Mouse (Mus musculus) hindbrain, embryonic 14.5 days (tissue): ENCODE measurements at regions not wholly inside any gene's neighbourhood (a gene's known extent, or its start where the extent isn't known, plus 50 kb on each side); places are given as distances from the start of the nearest gene placed in this dataset.

Source experiments
- ATAC-seq: fragments of 200-750 bp; cut with Nextera tagmentation; 2 replicates; pipeline ENCODE4 v1.8.0; 2017; ENCODE audit warnings: moderate number of reproducible peaks, mild to moderate bottlenecking, moderate TSS enrichment, moderate library complexity; ENCODE audit not compliant: low FRiP score
- DNase-seq: peaks from one replicate; pipeline ENCODE4 v3.0.0-alpha.2; 2015; ENCODE audit warnings: low spot score
- H3K27ac ChIP-seq: fragments of 300-500 bp; sonication (generic); 2 replicates; pipeline ENCODE4 v1.5.1; 2014; ENCODE audit warnings: mild to moderate bottlenecking, moderate library complexity
- H3K27me3 ChIP-seq: fragments of 300-500 bp; sonication (generic); 2 replicates; pipeline ENCODE4 v1.6.1; 2014; ENCODE audit warnings: mild to moderate bottlenecking, low read length, mixed read lengths; ENCODE audit not compliant: control insufficient read depth, insufficient read depth
- H3K36me3 ChIP-seq: fragments of 300-500 bp; sonication (generic); replicated peaks from 2 replicates; pipeline ENCODE4 v1.6.1; 2014; ENCODE audit not compliant: control insufficient read depth, insufficient read depth
- H3K4me1 ChIP-seq: fragments of 300-500 bp; sonication (generic); replicated peaks from 2 replicates; pipeline ENCODE4 v1.6.1; 2014; ENCODE audit warnings: antibody characterized with exemption, low read length, mixed read lengths; ENCODE audit not compliant: control insufficient read depth, insufficient read depth
- H3K4me2 ChIP-seq: fragments of 300-500 bp; sonication (generic); replicated peaks from 2 replicates; pipeline ENCODE4 v1.6.1; 2014; ENCODE audit warnings: mild to moderate bottlenecking, moderate library complexity
- H3K4me3 ChIP-seq: fragments of 300-500 bp; sonication (generic); replicated peaks from 2 replicates; pipeline ENCODE4 v1.5.1; 2014; ENCODE audit warnings: mild to moderate bottlenecking, low read length
- H3K9ac ChIP-seq: fragments of 300-500 bp; sonication (generic); 2 replicates; pipeline ENCODE4 v1.6.1; 2014
- H3K9me3 ChIP-seq: fragments of 300-500 bp; sonication (generic); 2 replicates; pipeline ENCODE4 v1.6.1; 2016; ENCODE audit warnings: low read length; ENCODE audit not compliant: control insufficient read depth
- WGBS: fragments of 180-500 bp; shearing (Covaris S2); extraction: QIAGEN DNeasy Blood & Tissue Kit; methylation state at CpG from one replicate; pipeline ENCODE4 v1.1.7; 2014; 5-methylcytosine and 5-hydroxymethylcytosine counted together

DNA sequence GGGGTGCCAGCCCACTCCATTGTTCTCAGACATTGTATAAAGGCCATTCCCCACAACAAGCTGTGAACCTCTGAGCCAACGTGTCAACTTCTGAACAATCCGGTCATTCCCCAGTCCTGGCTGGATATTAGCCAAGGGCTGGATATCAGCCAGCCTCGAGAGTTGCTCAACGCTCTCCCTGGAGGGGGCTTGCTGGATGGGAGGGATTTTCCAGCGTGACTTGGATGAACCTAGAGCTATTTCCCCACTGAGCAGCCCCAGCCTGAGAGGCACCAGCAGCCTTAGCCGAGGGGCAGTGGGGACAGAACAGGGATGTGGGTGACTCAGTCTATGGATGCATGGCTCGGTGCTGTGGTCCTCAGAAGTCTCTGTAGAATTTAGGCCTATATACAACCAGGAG lies 51.0 kb upstream of the Wnt11 start:
- 13% methylated on average over 7 of the region's 7 CpGs for WGBS
- DNase-seq (peak; percentile 78), ATAC-seq (peak; percentile 72)
- H3K4me3 ChIP-seq, result no peak overlapping the region
- H3K9ac ChIP-seq, result no peak overlapping the region
- H3K27me3 ChIP-seq, result no peaks in the 10 kb centered on the region
- H3K27ac ChIP-seq, result peak overlapping the region; percentile 52; the same call in 1 of the 2 replicates
- no peaks in the 10 kb centered on the region for H3K36me3 ChIP-seq
- no peak overlapping the region for H3K4me2 ChIP-seq
- H3K4me1 ChIP-seq, result peaks cover 13% of the 10 kb centered on the region
- H3K9me3 ChIP-seq, result no peaks in the 10 kb centered on the region

DNA sequence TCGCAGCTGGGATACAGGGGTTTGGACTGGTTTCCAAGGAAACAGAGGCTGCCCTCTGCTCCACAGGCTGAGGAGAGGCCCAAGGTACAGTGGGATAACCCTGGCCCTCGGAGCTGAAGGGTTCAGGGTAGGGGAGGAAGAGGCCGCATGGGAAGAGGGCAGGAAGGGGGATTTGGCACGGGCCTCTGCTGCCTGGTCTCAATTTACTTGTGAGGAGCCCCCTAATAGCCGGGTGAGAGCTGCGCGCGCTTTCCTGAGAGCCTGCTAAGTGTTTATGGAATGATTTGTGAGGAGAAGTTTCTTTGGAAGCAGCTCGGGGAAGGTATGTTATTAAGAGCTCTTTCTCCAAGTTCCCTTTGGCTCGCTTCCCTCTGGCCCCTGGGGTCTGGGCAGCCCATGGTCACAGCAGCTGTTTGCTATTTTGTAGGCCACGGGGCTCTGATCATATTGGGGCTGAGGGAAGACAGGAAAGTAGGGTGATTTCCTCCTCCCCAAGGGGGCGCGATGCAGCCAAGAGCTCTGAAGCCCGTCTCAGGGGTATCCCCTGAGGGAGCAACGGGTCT lies 50.5 kb upstream of the Wnt11 start:
- H3K27ac ChIP-seq, result peak overlapping the region; percentile 52; the same call in 1 of the 2 replicates
- H3K9ac ChIP-seq, result no peak overlapping the region
- H3K4me3 ChIP-seq, result no peak overlapping the region
- WGBS, result 46% methylated on average over 15 of the region's 15 CpGs
- peaks cover 13% of the 10 kb centered on the region for H3K4me1 ChIP-seq
- ATAC-seq (peak; percentile 57; the same call in 1 of the 2 replicates), DNase-seq (no peak)
- no peaks in the 10 kb centered on the region for H3K9me3 ChIP-seq
- H3K27me3 ChIP-seq, result no peaks in the 10 kb centered on the region
- H3K4me2 ChIP-seq, result 0 out of 2 replicates have a peak overlapping the region, but pooled peaks have one; percentile 8
- no peaks in the 10 kb centered on the region for H3K36me3 ChIP-seq
